Mouse (Mus musculus) heart, postnatal 0 days (tissue): Measurements from ENCODE around the gene C1qc.

Experiments
- CTCF ChIP-seq: IDR thresholded peaks from 2 replicates; pipeline ENCODE4 v1.5.1; 2016; ENCODE audit warnings: antibody characterized with exemption, control low read depth, low read depth
- EP300 ChIP-seq: IDR thresholded peaks from 2 replicates; pipeline ENCODE4 v1.6.1; 2016; ENCODE audit warnings: antibody characterized with exemption, low read depth

GRCm38 (mm10) chr4:136911211-136911646, 18.4 kb upstream of the C1qc start:
- TF ChIP-seq CTCF (no peak), EP300 (no peak)
